Mouse (Mus musculus): ENCODE results near the gene Hist1h3d. TPM values are rescaled to one million over a fixed set of nuclear protein-coding genes. Genes with fewer than 3 reads are reported as not detected.
"Not testable (repeated sequence)": the region's sequence is repeated elsewhere in the genome, so short reads cannot be mapped to it uniquely, and the experiment has no call there.

Gene Hist1h3d
- polyA plus RNA-seq, 1 experiment from 2014 or later: 3.1 TPM

DNA sequence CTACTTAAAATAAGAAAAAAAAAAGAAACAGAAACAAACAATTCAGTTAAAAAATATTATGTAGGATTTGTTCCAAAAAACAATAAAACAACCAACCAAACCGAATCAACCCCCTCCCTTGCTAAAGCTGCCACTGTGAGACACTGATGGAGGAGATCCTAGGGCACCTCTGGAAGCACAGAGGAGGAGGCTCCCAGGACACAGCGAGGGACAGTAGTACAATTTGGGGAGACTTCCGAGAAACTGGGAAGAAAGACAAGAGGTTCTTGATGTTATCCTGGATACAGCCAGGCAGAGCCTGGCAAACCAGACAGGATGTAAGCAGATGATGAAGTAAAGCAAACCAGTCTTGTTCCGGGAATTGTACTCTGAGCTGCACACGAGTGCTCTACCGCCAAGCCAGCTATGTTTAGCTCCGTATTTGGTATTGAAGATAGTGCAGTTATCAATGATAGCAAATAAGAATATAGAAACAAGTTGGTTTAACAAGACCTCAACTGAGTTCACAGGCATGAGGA is 27.7 kb downstream of the Hist1h3d start:
- WGBS: 87% methylated on average over 7 of the region's 7 CpGs
- Histone ChIP-seq H3K4me1 (replicated peaks) (no peaks in the 10 kb centered on the region), H3K27ac (no peak overlapping the region), H3K27me3 (no peaks in the 10 kb centered on the region), H3K36me3 (no peaks in the 10 kb centered on the region), H3K4me3 (replicated peaks) (no peak overlapping the region), H3K9me3 (no peaks in the 10 kb centered on the region), H3K4me2 (replicated peaks) (no peak overlapping the region), H3K9ac (replicated peaks) (no peak overlapping the region)
- ATAC-seq: no peak

DNA sequence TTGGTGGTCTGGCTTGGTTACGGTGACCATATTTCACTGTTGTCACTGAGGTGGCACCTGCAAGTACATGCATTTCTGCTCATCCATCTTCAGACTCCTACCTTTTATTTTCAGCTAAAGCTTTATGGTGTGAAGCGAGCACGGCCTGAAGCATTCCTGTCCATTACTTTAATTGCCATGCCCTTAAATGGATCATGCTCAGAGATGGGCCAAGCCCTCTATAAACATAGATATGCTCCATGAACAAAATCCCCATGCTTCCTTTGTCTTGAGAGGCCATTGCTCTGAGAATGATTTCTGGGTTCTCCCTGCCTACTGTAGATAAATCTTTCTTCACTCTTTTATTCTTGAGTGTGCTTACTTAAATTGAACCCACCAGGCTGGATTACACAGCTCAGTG is 28.9 kb downstream of the Hist1h3d start:
- no peaks in the 10 kb centered on the region for H3K27me3 ChIP-seq
- no peak overlapping the region for H3K27ac ChIP-seq
- no peak for ATAC-seq
- H3K4me2 ChIP-seq (replicated peaks): no peak overlapping the region
- H3K9ac ChIP-seq (replicated peaks): no peak overlapping the region
- H3K4me1 ChIP-seq (replicated peaks): no peaks in the 10 kb centered on the region
- H3K4me3 ChIP-seq (replicated peaks): no peak overlapping the region
- WGBS: 94% methylated on average over 3 of the region's 3 CpGs
- no peaks in the 10 kb centered on the region for H3K9me3 ChIP-seq
- H3K36me3 ChIP-seq: no peaks in the 10 kb centered on the region

DNA sequence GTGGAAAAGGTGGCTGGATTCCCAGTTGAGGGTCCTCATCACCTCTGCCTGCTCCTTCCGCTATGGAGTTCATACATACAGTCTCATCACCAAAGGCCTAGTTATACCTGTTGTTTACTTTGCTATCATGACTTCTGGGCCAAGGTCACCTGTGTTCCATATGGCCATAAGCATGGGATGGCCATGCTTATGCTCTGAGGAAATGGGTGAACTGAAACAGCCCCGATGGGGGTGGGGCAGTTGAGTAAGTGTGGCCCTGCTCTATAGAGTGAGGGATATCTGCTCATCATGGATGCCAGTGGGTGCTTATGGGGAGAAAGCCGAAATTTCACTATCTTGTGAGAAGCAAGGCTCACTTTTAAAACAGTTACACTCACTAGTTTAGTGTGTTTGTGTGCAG is 29.5 kb downstream of the Hist1h3d start:
- H3K27ac ChIP-seq: no peak overlapping the region
- no peak for ATAC-seq
- no peaks in the 10 kb centered on the region for H3K36me3 ChIP-seq
- no peak overlapping the region for H3K9ac ChIP-seq (replicated peaks)
- no peaks in the 10 kb centered on the region for H3K9me3 ChIP-seq
- no peak overlapping the region for H3K4me3 ChIP-seq (replicated peaks)
- no peak overlapping the region for H3K4me2 ChIP-seq (replicated peaks)
- H3K27me3 ChIP-seq: no peaks in the 10 kb centered on the region
- H3K4me1 ChIP-seq (replicated peaks): no peaks in the 10 kb centered on the region
- 96% methylated on average over 3 of the region's 3 CpGs for WGBS

DNA sequence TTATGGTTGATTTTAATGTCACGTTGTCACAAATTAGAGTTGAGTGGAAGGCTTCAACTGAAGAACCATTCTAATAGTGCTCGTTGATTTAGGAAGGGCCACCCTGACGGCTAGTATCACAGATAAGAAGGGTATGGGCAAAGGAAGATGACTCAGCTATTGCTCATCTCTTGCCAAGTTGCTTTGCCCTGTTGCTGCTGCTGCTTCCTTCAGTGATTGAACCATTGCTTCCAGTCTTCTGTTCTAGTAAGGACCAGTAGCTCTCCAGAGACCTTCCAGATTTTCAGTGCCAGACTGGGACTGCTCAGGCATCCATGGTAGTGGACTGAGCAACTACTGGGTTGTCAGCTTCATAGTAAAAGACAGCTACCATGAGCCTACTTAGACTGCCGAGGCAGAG is 33.6 kb downstream of the Hist1h3d start:
- Histone ChIP-seq H3K36me3 (no peaks in the 10 kb centered on the region), H3K4me1 (replicated peaks) (no peaks in the 10 kb centered on the region), H3K9ac (replicated peaks) (no peak overlapping the region), H3K27ac (no peak overlapping the region), H3K9me3 (no peaks in the 10 kb centered on the region), H3K4me2 (replicated peaks) (no peak overlapping the region), H3K4me3 (replicated peaks) (no peak overlapping the region), H3K27me3 (no peaks in the 10 kb centered on the region)
- WGBS: 87% methylated on average over 4 of the region's 4 CpGs
- no peak for ATAC-seq

DNA sequence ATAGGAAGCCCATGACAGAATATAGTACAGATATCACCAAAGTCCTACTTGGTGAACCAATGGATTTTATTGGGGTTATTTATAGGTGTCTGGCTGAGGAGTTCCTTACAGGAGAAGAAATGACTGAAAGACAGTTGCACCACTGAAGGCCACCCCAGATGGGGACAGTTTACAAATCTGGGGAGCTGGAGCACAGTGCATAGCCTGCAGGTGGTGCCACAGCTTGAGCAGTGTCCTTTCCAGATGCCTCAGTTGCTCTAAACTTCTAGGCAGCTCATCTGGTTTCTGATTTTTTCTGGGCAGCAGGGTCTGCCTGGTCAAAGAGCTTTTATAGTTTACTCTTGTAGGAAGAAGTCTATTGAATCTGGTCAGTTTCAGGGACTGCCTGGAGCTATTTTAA is 34.3 kb downstream of the Hist1h3d start:
- H3K9me3 ChIP-seq: no peaks in the 10 kb centered on the region
- H3K36me3 ChIP-seq: no peaks in the 10 kb centered on the region
- H3K27me3 ChIP-seq: no peaks in the 10 kb centered on the region
- no peak overlapping the region for H3K9ac ChIP-seq (replicated peaks)
- H3K27ac ChIP-seq: no peak overlapping the region
- no peak for ATAC-seq
- no peaks in the 10 kb centered on the region for H3K4me1 ChIP-seq (replicated peaks)
- H3K4me3 ChIP-seq (replicated peaks): no peak overlapping the region
- H3K4me2 ChIP-seq (replicated peaks): no peak overlapping the region

DNA sequence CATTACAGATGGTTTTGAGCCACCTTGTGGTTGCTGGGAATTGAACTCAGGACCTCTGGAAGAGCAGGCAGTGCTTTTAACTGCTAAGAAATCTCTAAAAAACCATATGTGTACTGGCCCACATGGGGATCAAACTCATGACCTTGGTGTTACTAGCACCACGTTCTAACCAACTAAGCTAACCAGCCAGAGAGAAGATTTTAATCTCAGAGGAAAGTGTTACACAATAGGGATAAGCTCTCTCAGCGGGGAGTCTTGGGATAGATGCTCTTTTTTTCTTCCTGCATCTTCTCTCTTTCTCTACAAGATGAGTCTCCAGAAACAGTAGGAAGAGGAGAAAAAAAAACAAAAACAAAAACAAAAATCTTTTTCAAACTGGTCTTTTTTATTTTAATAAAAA is 34.8 kb downstream of the Hist1h3d start:
- H3K4me1 ChIP-seq (replicated peaks): no peaks in the 10 kb centered on the region
- no peak overlapping the region for H3K9ac ChIP-seq (replicated peaks)
- 56% methylated on average over 2 of the region's 2 CpGs for WGBS
- ATAC-seq: no peak
- H3K27ac ChIP-seq: no peak overlapping the region
- H3K4me3 ChIP-seq (replicated peaks): no peak overlapping the region
- no peaks in the 10 kb centered on the region for H3K27me3 ChIP-seq
- no peak overlapping the region for H3K4me2 ChIP-seq (replicated peaks)
- no peaks in the 10 kb centered on the region for H3K9me3 ChIP-seq
- no peaks in the 10 kb centered on the region for H3K36me3 ChIP-seq

DNA sequence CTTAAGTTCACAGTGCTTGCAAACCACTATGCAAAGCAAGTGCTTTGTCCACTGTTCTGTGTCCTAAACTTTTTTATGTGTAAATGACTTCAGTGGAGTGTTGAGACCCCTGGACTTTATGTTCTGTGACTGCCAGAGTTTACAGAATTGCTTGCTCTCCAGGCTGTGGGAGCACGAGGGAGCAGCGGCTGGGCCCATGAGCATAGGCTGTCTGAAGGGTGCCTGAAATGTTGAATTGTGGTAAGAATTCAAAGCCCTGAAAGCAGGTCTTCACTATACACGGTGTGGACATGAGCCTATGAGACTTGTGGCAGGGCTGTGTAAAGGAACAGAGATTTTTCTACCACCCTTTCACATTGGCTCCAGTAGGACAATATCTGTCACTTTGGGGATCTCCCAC is 36.1 kb downstream of the Hist1h3d start:
- Histone ChIP-seq H3K36me3 (no peaks in the 10 kb centered on the region), H3K4me1 (replicated peaks) (no peaks in the 10 kb centered on the region), H3K4me3 (replicated peaks) (no peak overlapping the region), H3K9me3 (no peaks in the 10 kb centered on the region), H3K27me3 (no peaks in the 10 kb centered on the region), H3K9ac (replicated peaks) (no peak overlapping the region), H3K27ac (no peak overlapping the region), H3K4me2 (replicated peaks) (no peak overlapping the region)
- no peak for ATAC-seq
- 92% methylated on average over 3 of the region's 3 CpGs for WGBS

DNA sequence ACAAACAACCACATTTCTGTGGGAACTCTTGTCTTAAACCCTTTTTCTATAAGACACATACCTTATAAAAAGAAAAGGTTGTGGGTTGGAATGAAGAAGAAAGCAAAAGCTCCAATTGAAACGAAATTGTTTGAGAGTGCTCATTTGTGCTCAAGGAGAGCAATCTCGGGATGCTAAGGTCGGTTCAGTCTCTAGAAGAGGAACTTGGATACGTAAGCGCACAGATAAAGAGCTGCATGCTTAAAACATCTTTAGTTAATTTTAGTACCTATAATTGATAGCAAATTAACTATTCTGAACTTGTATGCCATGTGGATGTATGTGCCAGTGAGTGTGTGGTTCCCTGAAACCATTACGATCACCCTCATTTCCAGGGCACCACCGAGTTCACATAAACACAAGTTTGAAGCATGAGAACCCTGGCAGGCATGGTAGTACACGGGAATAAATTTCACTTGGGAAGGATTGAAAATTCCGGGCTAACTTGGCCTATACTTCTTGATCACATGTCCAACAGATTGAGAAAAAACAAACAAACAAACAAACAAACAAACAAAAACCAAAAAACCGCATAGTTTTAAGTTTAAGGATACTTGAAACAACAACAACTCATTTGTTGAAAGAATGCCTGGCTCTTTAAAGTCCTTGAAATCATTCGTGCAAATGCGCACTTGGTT is 44.6 kb downstream of the Hist1h3d start:
- Histone ChIP-seq H3K9me3 (no peaks in the 10 kb centered on the region), H3K4me1 (replicated peaks) (peaks cover 28% of the 10 kb centered on the region), H3K9ac (replicated peaks) (peak overlapping the region; percentile 69), H3K27me3 (no peaks in the 10 kb centered on the region), H3K4me3 (replicated peaks) (peak overlapping the region; percentile 71), H3K4me2 (replicated peaks) (peak overlapping the region; percentile 98), H3K27ac (peak overlapping the region; percentile 96), H3K36me3 (no peaks in the 10 kb centered on the region)
- WGBS: 54% methylated on average over 12 of the region's 12 CpGs
- no peak for ATAC-seq

DNA sequence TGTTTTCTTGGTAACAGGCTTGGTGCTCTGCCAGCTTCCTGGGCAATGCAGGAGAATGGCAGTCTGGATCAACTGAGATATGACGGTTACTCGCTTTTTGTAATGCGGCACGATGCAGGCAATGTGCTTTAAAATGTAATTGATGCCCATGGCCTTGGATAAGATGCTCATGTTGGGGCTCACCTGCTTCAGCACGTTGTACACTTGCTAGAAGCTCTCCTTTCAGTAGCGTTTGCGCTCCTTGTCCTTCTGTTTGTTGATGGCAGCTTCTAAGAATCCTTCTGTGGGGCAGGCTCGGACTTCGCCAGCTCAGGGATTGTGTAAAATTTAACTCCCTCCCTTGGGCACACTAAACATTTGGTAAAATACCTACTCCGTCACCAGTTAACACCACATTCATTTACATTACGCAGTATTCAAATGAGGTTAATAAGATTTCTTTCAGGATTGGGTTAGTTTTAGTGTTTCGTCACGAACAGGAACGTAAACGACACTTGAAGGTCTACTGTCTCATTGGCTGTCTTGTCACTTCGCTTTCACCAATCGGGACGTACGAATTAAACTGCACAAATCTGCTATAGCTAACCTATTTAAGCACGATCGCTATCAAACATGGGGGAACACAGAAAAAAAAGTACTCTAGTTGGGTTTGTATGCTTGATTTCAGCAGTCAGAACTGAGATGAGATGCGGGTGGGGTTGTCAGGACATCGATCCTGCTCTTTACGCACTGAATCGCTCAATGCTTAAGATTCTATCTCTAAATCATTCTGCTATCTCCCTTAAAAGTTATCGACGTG is 45.4 kb downstream of the Hist1h3d start, which contains the start of gene Hist1h2be:
Gene Hist1h2be (minus strand): TSS at position 392 of the 799 bp plus-strand sequence.
- peak within 1 kb of the TSS; percentile 89 for H3K9ac ChIP-seq (replicated peaks)

DNA sequence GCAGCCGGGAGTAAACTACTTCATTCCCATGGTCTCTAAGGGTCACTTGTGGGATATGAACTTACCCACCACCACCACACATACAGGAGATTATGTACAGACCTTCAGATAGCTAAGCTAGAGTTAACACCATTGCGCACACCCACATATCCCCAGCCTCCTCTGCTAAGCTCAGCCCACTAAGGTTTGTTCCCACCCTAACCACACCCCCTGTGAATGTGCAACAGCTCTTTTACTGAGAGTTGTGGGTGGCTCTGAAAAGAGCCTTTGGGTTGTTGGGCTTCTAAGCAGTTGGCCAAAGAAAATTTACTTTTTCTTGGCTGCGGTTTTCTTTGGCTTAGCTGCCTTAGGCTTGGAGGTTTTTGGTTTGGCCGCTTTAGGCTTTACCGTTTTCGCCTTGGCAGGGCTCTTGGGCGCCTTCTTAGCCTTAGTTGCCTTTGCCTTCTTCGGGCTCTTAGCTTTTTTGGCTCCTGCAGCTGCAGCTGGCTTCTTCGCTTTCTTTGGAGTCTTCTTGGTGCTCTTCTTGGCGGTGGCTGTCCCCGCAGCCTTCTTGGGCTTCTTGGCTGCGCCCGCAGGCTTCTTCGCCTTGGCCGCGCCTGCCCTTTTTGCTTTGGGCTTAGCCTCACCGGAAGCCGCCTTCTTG is 46.1 kb downstream of the Hist1h3d start:
- peak overlapping the region; percentile 96 for H3K27ac ChIP-seq
- H3K4me2 ChIP-seq (replicated peaks): peak overlapping the region; percentile 98
- no peaks in the 10 kb centered on the region for H3K36me3 ChIP-seq
- peak; percentile 85 for ATAC-seq
- H3K27me3 ChIP-seq: peaks cover 2% of the 10 kb centered on the region; the same call in 1 of the 2 replicates
- H3K9ac ChIP-seq (replicated peaks): peak overlapping the region; percentile 89
- under 1% methylated on average over 18 of the region's 18 CpGs for WGBS
- H3K4me1 ChIP-seq (replicated peaks): peaks cover 28% of the 10 kb centered on the region
- H3K4me3 ChIP-seq (replicated peaks): peak overlapping the region; percentile 71
- H3K9me3 ChIP-seq: no peaks in the 10 kb centered on the region

More for the DNA sequence above, 45.4 kb downstream of the Hist1h3d start, which contains the start of gene Hist1h2be:
- peak within 1 kb of the TSS; percentile 71 for H3K4me3 ChIP-seq (replicated peaks)
- under 1% methylated on average over 27 of the region's 27 CpGs for WGBS
- no peaks in the 10 kb centered on the region for H3K27me3 ChIP-seq
- ATAC-seq: peak; percentile 87
- H3K9me3 ChIP-seq: no peaks in the 10 kb centered on the region
- peak within 1 kb of the TSS; percentile 96 for H3K27ac ChIP-seq
- H3K4me2 ChIP-seq (replicated peaks): peak within 1 kb of the TSS; percentile 98
- peaks cover 28% of the 10 kb centered on the region for H3K4me1 ChIP-seq (replicated peaks)
- H3K36me3 ChIP-seq: no peaks in the 10 kb centered on the region

DNA sequence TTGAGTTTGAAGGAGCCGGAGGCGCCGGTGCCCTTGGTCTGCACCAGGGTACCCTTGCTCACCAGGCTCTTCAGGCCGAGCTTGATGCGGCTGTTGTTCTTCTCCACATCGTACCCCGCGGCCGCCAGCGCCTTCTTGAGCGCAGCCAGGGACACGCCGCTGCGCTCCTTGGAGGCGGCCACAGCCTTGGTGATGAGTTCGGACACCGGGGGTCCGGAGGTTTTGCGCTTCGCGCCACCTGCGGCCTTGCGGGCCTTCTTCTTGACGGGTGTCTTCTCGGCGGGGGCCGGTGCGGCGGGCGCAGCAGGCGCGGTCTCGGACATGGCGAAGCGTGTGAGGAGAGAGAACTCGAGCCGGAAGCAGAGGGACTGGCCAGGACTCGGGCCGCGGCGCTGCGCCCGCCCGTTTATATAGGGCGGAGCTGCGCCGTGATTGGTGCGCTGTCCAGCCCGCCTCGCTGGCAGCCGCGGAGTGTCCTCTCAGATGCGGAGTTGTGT is 46.7 kb downstream of the Hist1h3d start, which contains the start of gene Hist1h1e:
Gene Hist1h1e (minus strand): TSS at position 384 of the 497 bp plus-strand sequence.
- H3K9ac ChIP-seq (replicated peaks): peak within 1 kb of the TSS; percentile 89
- not testable (repeated sequence) for H3K36me3 ChIP-seq, H3K27me3 ChIP-seq, H3K9me3 ChIP-seq
- under 1% methylated on average over 53 of the region's 53 CpGs for WGBS
- peaks cover 28% of the 10 kb centered on the region for H3K4me1 ChIP-seq (replicated peaks)
- H3K4me3 ChIP-seq (replicated peaks): peak within 1 kb of the TSS; percentile 71
- peak; percentile 96 for ATAC-seq
- peak within 1 kb of the TSS; percentile 98 for H3K4me2 ChIP-seq (replicated peaks)
- H3K27ac ChIP-seq: peak within 1 kb of the TSS; percentile 96

All from midbrain, embryonic 13.5 days (tissue).